Mouse (Mus musculus) gastrocnemius, postnatal 25 days (tissue): ENCODE measurements at regions not wholly inside any gene's neighbourhood (a gene's known extent, or its start where the extent isn't known, plus 50 kb on each side); places are given as distances from the start of the nearest gene placed in this dataset.
"Not testable (repeated sequence)": the region's sequence is repeated elsewhere in the genome, so short reads cannot be mapped to it uniquely, and the experiment has no call there.

Source experiments
- DNase-seq: peaks from one replicate; pipeline ENCODE4 v3.0.0; 2022

DNA sequence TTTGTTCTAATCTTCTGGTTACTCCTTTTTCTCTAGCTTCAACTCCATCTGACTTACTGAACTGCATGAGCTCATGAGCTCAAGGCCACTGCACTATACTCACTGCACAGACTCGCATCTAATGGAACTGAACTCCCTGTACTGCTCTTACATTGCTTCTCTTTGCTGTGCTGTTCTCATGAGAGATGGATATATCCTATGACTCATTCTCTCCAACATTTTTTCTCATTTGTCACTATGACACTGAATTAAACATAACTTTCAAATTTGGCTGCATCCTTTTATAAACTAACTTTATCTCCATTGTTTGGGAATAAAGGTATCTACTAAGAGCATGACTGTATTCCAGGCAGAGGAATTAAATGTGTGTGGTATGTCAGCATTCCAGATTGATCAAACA lies 806.2 kb downstream of the Rab28 start:
- DNase-seq: no peak

DNA sequence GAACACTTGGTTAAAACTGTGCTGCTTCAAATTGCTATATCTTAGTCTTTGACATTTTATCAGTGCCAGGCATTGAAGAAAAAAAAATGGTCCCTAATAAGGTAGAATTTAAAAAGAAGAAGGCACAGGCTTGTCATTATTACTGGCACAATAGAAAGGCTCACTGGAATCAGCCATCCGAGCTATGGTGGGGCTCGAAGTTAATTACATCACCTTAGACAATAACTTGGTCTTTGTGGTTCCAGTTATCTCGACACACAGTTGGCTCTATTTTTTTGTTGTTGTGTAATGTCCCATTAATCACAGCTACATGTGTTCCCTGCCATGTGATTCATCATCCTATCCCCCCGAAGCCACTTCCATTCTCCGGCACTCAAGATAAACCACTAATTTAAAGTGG lies 825.1 kb downstream of the Rab28 start:
- DNase-seq: no peak

DNA sequence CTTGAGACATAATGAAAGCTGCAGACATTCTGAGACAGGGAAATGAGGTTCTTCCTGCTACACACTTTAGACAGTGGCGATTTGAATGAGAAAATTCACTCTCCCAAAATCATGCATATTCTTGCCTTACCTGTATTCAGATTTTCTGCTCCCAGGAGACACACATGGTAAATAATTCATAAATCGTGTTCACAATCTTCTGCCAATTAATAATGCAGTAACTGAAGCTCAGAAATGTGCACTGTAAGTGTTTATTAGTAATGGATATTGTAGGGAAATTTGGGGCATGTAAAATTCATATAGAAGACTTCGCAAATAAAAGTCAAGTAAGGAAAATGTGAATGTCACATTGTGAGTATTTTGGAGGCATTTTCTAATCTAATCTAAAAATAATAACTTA lies 830.2 kb downstream of the Rab28 start:
- no peak for DNase-seq

DNA sequence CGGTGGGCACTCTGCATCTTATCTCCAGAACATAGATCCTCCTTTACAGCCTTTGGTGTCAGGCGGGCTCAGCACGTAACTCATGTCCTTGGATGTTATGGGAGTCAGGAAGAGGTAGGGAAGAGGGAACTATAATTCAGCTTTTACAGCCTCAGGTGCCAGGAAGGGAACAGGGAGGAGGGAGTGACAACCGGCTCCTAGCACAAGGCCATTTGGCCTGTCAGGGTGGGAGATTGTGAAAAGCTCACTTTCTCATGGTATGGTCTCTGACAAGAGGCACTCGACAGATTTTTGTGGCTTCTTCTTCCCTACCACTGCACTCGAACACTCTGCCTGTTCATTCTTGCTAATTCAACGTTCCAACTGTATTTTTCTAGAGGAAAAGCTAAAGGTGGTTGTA lies 845.6 kb downstream of the Rab28 start:
- not testable (repeated sequence) for DNase-seq
